Mouse (Mus musculus) layer of hippocampus, adult 8-10 months (tissue): ENCODE data around the gene P3h4. TPM values are rescaled to one million over a fixed set of nuclear protein-coding genes. Genes with fewer than 3 reads are reported as not detected.

Experiments used
- DNase-seq, 2 experiments: peaks; one replicate each; pipeline ENCODE4 v3.0.0; 2022; ENCODE audit warnings: low spot score in 2 of 2
- total RNA-seq, 4 experiments: library from RNA; stranded (reverse); gene quantifications; 2 replicates each; pipeline ENCODE4 v1.2.4; 2022

Gene P3h4
- total RNA-seq, 4 experiments from 2014 or later: 9.3 to 12.4 (median 10.6) TPM

GRCm38 (mm10) chr11:100392958-100393357, 21.7 kb downstream of the P3h4 start:
- no peak for DNase-seq

GRCm38 (mm10) chr11:100391884-100392345, 22.7 kb downstream of the P3h4 start:
- DNase-seq: no peak

- DNase-seq: peak in 1 of 2 experiments; percentile 34
These were observed 23.4 kb downstream of the P3h4 start for GRCm38 (mm10) chr11:100391081-100391883.

- DNase-seq: no peak
These were observed 24.6 kb downstream of the P3h4 start for GRCm38 (mm10) chr11:100389931-100390445.

GRCm38 (mm10) chr11:100388588-100388987, 26.0 kb downstream of the P3h4 start:
- no peak for DNase-seq

- DNase-seq: no peak
These were observed 26.9 kb downstream of the P3h4 start for GRCm38 (mm10) chr11:100387589-100388375.

GRCm38 (mm10) chr11:100387111-100387510, 27.5 kb downstream of the P3h4 start:
- DNase-seq: no peak

- no peak for DNase-seq
These were observed 28.1 kb downstream of the P3h4 start for GRCm38 (mm10) chr11:100386586-100386985.

GRCm38 (mm10) chr11:100385016-100385415, 29.6 kb downstream of the P3h4 start:
- DNase-seq: no peak

- no peak for DNase-seq
These were observed 32.0 kb downstream of the P3h4 start for GRCm38 (mm10) chr11:100382682-100383081.

- no peak for DNase-seq
These were observed 35.3 kb downstream of the P3h4 start for GRCm38 (mm10) chr11:100379311-100379710.

GRCm38 (mm10) chr11:100378446-100378845, 36.2 kb downstream of the P3h4 start:
- DNase-seq: no peak

GRCm38 (mm10) chr11:100377989-100378388, 36.6 kb downstream of the P3h4 start:
- no peak for DNase-seq

GRCm38 (mm10) chr11:100376746-100377389, 37.8 kb downstream of the P3h4 start:
- DNase-seq: no peak

- no peak for DNase-seq
These were observed 38.6 kb downstream of the P3h4 start for GRCm38 (mm10) chr11:100376005-100376404.

GRCm38 (mm10) chr11:100375127-100375526, 39.5 kb downstream of the P3h4 start:
- DNase-seq: no peak

- DNase-seq: no peak
These were observed 42.6 kb downstream of the P3h4 start for GRCm38 (mm10) chr11:100371981-100372558.

- DNase-seq: no peak
These were observed 44.8 kb downstream of the P3h4 start for GRCm38 (mm10) chr11:100369822-100370221.

GRCm38 (mm10) chr11:100369145-100369544, 45.5 kb downstream of the P3h4 start:
- no peak for DNase-seq

- peak in 1 of 2 experiments; percentile 46 for DNase-seq
These were observed 51.6 kb downstream of the P3h4 start for GRCm38 (mm10) chr11:100362979-100363562.
